Mouse (Mus musculus) left cerebral cortex, adult 11 months (tissue): ENCODE data around the gene Pitx1.

Experiments used
- DNase-seq: peaks from one replicate; pipeline ENCODE4 v3.0.0; 2022; ENCODE audit warnings: low spot score

Pitx1 gene

DNA sequence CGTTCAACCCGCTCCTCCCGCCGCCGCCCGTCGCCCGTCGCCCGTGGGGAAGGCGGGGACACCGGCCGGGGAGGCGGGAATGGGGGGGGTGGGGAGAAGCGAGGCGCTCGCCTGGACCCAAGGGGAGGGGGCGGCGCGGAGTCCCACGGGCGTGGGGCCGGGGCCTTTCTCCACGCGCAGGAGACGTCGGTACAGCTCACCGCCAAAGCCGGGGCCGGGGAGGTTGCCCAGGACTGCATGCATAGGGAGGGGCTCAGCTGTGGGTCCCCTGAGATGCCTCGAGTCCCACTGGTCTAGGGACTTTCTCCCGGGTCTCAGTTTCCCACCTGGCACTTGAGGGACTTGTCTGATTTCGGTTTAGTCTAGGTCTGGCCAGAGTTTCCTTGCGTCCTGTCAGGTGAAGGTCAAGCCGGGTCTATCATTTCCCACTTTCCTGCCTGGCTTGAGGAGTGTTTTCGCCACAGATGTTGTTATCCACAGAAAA lies at the start of gene Pitx1:
Gene Pitx1, minus strand, starts transcription at position 51 of the 484 bp plus-strand sequence.
- DNase-seq: no peak

GRCm38 (mm10) chr13:55881431-55882202 lies 45.6 kb upstream of the Pitx1 start:
- DNase-seq: no peak

- DNase-seq: no peak
Observed at GRCm38 (mm10) chr13:55878353-55878752, 42.4 kb upstream of the Pitx1 start.

DNA sequence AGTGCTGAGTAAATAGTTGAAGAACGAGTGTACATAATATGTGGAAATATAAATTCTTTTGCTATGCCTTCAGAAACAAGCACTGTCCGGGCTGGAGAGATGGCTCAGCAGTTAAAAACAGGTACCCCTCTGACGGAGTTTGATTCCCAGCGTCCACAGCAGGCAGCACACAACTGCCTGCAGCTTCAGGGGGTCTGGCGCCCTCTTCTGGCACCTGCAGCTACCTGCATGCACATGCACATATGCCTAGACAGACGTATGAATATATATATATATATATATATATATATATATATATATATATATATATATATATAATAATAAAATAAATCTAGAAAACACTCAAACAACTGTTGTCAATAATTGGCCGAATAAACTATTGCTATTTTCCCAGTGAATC lies 35.4 kb upstream of the Pitx1 start:
- DNase-seq: no peak

DNA sequence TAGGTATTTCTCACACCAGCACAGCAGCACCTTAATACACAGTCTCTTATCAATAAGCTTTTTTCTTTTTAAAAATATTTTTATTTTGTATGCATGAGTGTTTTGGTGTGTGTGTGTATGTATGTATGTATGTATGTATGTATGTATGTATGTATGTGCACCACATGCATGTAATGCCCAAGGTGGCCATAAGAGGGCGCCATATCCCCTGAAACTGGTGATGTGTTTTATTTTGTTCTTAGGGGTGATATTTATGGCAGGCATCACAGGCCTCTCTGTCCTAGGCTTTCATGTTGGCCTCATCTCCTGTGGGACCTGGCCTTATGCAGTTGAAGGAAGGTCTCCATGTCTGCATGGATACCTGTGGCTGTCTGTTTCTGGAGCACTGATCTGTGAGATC lies 34.0 kb upstream of the Pitx1 start:
- no peak for DNase-seq

DNA sequence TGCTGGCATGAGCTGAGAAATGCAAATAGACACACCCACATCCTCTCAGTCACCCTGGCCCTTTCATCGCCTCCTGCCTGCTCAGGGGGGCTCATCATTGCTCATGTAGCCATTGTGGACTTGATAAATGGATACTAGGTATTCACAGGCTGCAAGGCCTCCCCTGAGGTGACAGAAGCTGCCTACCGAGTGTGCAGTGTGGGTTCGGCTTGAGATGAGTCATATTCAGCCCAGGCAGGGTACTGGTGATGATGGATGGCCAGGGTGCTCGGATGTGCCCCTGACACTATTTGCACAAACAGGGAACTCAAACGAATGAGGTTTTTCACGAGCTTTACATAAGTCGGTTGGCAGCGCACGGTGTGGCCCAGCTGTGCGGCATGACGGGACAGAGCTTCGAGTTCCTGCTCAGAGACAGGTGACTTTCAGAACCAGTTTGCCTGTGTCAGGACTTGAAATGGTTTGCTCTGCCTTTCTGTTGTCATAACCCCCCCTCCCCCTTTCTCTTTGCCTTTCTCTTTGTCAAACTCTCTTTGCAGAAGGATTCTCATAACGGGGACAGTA lies 31.6 kb upstream of the Pitx1 start:
- DNase-seq: no peak

DNA sequence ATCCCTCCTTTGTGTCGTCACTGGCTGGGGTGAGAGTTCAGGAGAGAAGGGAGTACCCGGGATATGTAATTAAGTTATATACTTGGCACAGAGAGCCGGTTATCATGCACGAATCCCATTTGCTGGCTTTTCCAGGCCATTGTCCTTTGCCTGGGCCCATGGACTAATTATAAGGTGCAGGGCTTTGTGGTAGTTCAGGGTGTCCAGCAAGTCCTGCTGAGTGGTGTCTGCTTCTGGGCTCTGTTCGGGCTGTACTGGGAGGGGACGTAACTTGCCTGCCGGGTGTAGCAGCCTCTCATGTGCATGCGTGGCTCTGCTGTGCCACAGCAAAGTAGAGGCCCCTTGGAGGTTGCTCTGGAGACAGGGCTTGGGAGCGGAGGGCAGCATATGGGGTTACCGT lies 24.5 kb upstream of the Pitx1 start:
- no peak for DNase-seq

DNA sequence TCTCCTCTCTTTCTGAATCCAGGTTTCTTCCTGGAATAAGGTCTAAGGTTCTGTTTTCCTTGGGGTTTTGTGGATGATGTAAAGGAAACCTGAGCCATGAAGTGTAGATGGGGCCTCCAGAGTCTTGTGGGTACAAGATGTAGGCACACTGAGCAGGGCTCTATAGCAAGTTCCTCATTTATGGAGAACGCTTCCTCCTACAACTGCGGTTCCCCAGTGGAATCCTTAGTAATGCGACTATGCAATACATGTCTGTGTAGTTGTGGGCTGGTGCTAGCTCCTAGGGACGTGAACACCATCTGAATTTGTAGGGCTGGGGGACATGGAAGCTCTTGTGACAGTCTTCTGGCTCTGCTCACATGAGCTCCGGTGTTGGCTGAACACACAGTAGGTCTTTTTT lies 22.5 kb upstream of the Pitx1 start:
- no peak for DNase-seq

- no peak for DNase-seq
Observed at GRCm38 (mm10) chr13:55855793-55856192, 19.8 kb upstream of the Pitx1 start.

- no peak for DNase-seq
Observed at GRCm38 (mm10) chr13:55852205-55852604, 16.2 kb upstream of the Pitx1 start.

- DNase-seq: no peak
Observed at GRCm38 (mm10) chr13:55850726-55851125, 14.7 kb upstream of the Pitx1 start.

DNA sequence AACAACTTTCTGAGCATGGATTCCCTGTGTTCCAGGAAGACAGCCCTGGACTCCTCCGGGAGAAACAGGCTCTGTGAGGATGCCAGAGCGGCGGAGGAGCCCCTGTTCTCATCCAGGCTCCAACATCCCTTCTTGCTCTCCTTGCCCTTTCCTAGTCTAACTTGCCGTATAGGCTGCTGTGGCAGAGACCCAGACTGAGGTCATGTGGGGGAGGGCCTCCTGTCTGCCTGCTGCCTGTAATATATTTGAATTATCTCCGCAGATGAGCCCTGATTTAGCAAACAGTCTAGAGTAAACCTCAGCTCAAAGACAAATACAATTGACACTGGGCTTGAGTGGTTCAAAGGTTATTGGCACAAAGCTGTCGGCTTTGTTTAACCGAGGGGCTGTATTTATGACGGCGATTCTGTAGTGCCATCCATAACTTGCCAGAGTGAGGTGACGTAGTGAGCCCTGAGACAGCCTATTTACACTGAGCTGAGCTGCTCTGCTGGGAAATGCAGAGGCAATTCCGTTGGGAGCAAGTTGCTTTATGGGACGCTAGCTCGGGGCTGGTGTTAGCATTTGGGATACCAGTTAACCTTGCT lies 12.7 kb upstream of the Pitx1 start:
- no peak for DNase-seq

DNA sequence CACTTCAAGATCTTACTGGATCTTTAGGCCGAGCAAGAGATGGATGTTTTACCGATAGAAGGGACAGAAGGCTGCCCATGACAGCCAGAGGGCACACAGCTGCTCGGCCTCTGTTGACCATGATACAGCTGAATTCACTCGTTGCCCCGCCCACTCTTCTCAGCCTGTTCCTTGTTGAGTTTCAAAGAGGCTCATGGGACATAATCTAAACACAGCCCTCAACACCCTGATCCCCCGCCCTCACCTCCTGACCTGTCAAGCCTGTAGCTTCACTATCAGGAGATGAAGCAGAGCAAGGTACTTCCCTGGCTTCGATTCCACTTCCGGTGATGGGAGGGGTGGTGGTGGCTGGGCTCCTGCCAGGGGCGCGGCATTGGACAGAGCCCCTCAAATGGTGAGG lies 11.8 kb upstream of the Pitx1 start:
- DNase-seq: no peak

GRCm38 (mm10) chr13:55843700-55844099 lies 7.7 kb upstream of the Pitx1 start:
- no peak for DNase-seq

GRCm38 (mm10) chr13:55840223-55840622 lies 4.2 kb upstream of the Pitx1 start:
- no peak for DNase-seq

DNA sequence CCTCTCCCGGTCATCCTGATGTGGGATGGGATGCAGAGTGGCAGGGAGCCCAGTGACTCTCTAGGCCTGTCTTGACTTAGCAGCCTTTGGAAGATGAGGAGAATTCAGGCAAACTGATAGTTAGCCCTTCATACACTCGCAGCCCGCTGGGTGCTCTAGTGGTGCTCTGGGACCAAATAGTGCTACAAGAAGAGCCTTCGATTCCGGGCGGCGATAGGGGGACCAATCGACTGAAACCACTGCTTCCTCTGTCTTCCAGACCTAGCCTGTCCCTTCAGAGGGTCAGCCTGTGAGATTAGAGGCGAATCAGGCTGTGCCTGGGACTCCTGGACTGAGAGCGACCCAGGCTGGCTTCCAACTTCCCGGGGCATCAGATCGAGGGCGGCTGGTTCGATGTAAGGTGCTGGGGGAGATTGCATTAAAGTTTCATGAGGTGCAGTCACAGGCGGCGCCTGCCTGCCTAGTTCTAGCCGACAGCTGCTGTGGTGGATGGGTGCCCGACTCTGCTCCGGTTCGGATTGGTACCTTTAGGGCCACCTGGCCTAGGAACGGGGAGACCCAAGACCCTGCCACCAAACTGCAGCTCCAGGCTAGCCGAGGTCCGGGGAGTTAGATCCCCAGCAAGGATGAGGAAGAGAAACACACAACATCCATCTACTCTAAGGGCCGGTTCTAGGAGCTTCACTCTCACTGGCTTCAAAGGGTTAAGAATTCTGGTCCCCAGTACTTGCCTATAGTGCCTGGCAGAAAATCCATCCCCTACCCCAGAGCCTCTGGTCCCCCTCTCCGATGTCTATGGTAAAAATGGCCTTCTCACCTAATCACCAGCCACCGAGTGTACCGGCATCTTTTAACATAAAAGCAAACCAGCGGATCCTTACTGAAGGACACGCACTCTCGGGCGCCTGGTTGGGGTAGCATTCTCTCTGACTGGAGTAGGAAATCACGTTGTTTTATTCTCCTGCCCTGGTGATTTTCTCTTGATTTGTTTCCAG lies 1.1 kb upstream of the Pitx1 start:
- DNase-seq: no peak

- no peak for DNase-seq
Observed at GRCm38 (mm10) chr13:55835548-55836097, 369 bp downstream of the Pitx1 start.

DNA sequence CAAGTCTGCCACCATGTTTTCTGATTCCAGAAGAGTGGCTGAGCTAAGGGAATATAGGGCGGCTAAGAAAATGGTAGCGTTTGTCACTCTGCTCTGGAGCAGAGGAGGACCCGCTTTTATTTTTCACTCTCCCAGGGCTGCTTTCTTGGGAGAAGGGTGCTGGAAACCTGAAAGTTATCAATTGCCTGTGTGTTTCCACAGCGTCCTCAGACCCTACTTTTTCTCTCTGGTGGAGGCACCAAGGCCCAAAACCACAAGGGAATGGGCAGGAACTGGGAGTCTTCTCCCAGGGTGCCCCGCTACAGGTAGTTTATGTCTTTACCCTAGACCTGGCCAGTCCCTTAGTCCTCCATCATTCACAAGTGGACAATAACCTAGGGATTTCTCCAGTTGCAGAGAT lies 1.3 kb downstream of the Pitx1 start:
- DNase-seq: no peak

DNA sequence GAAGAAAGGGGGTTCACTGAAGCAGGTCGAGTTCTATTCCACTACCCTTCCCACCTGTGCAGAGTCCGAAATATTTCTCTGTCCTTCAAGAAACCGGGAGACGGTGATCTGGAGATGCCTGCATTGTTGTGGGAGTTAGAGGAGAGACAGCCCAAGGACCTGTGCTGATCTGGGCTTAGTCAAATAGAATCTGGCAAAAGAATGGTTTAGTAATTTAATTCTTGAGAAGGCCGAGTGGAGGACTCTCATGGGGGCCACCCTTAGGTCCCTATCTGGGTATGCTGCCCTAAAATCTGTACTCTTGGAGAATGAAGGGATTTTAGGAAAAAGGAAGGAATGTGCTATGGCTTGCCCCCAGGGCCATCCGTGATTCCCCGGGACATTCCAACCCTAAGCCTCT lies 2.1 kb downstream of the Pitx1 start:
- DNase-seq: no peak

- no peak for DNase-seq
Observed at GRCm38 (mm10) chr13:55832602-55833001, 3.4 kb downstream of the Pitx1 start.

- DNase-seq: no peak
Observed at GRCm38 (mm10) chr13:55831722-55832160, 4.3 kb downstream of the Pitx1 start.
